Mouse (Mus musculus) kidney, adult 11 months (tissue): Measurements from ENCODE around the gene Atat1.

Experiments
- DNase-seq: peaks from one replicate; pipeline ENCODE4 v3.0.0; 2022

The Atat1 gene

DNA sequence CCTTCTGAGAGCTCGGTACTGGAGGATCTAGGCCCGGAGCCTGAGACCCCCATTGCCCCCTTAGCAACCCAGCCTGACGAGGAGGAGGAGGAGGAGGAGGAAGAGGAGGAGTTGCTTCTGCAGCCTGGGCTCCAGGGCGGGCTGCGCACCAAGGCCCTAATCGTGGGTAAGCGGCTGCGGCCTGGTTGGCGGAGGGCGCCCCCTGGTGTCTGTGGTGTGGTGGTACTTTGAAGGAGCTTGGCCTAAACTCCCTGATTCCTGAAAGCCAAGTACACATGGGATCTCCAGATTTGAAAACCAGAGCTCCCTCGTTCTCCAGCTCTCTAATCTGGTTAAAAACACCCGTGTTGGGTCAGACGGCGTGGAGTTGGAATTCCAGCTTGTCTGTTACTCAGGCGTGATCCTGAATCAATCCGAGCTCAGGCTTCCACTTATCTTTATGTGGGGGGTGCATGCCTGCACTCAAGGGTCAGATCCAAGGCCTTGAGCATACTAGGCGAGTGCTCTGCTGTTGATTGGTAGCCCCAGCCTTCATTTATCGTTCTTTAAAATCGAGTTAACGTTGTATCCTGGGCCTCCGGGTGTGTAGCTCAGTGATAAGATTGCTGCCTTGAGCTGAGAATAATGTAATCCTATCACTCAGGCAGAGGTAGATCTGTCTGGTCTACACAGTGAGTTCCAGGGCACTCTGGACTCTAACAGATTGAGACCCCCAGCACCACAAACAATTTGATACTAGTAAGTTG lies 35.9 kb downstream of the Atat1 start:
- peak; percentile 76 for DNase-seq

DNA sequence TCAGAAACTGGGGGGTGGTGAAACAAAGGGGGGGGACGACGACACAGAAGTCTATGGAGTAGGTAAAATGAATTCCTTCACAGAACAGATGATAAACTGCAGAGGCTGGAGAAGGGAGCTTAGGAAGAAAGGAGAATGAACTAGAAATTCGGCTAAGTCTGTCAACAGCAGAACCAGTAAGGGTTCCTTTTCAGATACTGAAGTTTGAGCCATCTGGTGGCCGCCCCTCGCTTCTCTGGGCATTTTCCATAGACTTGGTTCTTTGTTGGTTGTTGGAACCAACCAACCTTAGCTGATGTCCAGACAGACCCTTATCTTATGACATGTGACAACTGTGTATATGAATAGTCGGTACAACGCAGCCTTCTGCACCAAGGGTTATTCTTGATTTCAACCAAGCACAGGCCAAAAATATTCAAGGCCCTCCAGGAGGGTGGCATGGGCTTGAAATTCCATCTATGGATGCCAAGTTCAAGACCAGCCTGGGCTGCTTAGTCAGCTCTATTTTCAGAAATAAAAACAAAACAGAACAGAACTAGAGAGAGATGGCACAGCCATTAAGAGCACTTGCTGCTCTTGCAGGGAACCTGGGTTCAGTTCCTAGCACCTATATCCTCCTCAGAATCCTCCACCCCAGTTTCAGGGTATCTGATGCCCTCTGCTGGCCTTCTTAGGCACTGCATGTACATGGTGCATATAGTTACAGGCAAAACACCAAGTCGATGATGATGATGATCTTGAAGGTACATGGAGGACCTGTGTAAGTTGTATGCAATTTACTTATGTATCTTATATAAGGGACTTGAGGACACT lies 38.8 kb downstream of the Atat1 start:
- DNase-seq = no peak

DNA sequence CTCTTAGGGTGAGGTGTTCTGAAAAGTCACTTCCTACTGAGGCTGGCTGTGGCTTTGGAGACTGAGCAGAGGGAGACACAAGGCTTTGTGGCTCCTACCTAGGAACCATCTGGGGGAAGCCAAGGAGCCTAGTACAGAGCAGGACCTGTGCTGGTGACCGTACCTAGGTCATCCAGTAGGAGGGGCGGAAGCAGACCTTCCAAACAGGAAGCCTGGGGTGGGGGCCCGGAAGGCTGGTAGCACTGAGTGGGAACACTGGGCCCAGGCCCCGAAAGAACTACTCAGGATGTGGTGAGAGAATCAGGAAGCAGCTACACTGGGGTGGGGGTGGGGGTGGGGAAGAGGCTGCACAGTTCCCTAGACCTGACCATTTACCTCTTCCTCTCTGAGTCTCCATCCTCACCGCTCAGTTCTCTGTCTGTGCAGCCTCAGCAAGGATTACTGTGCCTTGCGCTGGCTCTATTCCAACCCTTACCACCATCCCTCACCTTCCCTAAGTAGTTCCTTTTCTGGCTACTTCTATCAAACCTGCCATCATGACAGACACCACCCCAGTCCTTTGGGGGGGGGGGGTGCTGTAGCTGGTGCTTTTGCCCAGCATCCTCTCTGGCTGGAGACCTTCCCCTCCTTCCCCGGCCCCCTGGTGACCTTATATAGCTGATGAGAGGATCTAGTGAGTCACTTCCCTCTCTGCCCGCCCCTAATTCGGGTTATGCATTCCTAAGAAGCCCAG lies 39.6 kb downstream of the Atat1 start:
- DNase-seq = peak; percentile 69

DNA sequence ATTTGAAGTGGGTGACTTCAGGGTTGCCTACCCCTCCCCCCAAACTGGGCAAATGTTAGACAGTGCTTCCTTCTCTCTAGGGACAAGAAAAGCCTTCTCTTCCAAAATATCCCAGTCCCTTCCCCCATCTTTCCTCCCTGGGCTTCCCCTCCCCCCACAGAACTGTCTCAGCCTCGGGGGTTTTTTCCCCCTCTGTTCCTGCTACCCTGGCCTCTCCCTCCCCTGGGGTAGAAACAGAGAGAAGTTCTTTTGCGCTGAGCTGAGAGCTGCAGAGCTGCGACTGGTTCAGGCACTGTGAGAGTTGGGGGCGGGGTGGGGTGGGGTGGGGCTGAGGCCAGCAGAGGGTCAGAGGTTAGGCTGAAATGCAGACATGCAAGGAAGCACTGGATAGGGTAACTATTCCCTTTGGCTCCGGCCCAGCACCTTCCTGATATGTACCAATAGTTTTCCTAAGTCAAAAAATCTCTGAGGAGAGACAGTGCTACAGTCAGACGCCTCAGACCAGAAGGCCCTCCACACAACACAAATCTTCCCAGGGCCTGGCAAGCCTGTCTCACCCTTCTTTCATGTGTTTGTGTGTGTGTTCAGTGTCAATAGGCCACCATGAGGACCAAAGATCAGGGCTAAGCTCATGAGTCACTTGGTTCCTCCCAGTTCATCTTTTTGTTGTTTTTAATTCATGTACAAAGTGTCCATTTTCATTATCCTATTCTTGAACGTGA lies 40.4 kb downstream of the Atat1 start:
- DNase-seq = no peak

DNA sequence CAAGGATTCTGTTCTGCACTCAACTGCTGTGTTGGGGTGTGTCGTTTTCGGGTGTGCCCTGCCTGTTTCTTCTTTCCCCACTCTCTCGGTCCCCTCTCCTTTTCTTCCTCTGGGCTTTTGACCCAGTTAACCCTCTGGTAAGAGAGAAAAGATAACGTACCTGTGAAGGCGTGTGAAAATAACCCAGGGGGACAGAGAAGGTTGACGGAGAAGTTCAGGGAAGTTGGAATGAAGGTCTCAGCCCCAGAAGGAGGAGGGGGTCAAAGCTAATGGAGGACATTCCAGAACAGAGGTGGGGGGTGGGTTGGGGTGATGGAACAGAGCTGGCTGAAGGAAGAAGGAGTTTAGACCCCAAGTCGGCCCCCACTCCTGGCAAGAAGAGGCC lies 40.9 kb downstream of the Atat1 start:
- no peak for DNase-seq

DNA sequence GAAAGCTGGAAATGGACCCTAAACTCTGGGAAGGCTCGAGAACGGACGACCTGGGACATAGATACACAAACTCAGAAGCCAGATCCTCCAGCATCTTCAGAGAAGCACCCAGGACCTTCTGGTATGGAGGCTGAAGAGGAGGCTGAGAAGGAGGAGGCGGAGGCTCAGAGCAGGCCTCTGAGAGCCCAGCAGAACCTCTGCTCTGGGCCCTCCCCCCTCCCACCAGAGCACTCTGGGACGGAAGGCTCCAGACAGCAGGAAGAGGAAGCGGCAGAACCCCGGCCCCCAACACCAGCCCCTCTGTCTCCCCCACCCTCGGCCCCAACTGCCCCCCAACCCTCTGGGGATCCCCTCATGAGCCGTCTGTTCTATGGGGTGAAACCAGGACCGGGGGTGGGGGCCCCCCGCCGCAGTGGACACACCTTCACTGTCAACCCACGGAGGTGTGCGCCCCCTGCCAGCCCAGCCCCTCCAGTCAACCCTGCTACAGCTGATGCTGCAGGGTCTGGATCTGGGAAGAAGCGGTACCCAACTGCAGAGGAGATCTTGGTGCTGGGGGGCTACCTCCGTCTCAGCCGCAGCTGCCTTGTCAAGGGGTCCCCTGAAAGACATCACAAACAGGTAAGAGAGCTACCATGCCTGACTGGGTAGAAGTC lies 41.6 kb downstream of the Atat1 start:
- no peak for DNase-seq

DNA sequence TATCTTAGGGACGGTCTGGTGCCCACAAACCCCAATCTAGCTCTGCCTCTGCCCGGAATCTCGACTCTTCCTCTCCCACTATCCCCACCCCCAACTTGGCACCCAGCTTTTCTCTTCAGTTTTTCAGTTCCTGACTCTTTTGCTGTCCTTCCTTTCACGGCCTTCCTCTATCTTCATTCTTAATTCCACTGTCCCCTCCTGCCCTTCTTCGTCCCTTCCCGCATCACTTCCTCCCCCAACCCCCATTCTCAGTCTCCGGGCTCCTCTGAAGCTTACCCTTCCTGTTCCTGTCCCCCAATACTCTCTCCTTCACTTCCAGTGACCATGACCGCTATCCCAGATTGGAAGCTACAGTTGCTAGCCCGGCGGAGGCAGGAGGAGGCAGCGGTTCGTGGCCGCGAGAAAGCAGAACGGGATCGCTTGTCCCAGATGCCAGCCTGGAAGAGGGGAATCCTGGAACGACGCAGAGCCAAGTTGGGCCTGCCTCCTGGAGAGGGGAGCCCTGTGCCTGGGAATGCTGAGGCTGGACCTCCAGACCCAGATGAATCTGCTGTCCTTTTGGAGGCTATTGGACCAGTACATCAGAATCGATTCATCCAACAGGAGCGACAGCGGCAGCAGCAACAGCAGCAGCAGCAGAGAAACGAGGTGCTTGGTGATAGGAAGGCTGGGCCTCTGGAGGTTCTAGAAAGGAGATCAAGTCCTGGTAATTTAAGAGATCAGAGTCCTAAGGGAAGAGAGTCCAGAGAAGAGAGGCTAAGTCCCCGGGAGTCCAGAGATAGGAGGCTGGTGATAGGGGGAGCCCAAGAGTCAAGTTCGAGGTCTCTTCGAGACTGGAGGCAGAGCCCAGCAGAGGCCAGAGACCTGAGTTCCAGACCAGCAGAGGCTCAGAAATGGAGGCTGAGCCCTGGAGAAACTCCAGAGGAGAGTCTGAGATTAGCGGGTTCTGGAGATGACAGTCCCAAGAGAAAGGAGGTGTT lies 42.7 kb downstream of the Atat1 start:
- no peak for DNase-seq

DNA sequence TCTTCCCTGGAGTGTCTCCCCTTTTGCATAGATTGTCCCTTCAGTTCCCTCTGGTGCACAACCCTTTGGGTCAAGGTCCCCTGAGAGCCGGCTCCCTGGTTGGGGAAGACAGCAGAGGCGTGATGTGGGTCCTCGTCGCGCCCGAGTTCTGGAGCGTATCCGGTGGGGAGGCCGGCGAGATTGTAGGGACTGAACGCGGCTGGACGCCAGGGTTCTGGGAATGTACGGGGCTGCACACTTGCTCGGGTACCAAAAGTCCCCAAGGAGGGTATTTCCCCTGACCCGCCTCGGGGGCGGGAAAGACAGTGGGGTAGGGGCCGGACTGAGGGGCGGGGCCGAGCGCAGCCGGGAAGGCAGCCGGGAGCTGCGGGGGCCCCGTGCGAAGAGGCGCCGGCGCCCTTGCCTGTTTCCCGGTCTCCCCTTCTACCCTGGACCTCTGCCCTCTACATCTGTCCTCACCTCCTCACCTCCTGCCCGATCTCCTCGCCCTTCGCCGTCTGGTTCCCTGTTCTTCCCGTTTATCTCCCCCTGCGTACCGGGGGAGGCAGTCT lies 43.5 kb downstream of the Atat1 start:
- DNase-seq = no peak

DNA sequence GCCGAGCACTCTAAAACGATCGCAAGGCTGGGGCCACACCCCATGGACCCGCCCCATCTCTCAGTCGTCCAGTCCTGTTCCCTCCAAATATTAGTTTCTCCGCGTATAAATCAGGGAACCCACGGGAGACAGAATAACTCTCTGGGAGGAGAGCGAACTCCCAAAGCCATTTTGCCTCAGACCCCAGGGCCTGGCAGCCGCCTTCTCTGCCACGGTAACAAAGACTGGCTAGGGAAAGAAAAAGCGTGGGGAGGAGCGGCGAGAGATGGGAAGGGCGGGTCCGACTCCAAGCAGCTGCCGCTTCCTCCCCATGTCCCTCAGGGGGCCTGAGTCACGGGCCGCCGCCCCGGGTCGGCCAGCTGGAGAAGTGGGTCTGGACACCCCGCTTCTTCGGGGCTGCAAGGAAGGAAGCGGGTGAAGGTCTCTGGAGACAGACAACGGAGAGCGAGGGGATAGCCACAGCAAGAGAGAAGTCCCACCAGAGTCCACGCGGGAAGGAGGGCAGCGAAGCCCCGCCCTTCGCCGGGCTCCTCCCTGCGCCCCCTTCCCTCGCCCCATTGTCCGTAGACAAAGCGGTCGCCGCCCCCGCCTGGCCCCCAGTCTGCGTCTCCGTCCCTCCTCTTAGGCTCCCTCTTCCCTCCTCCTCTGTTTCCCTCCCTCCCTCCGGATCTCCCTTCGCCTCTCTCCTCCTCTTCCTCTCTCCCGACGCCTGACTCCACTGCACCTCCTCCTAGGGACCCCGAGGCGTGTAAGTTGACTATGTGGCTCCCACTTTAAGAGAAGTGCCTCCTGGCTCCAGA lies 44.2 kb downstream of the Atat1 start, which contains the start of gene Ppp1r18:
Ppp1r18 (plus strand) TSS at position 113 of the 800 bp plus-strand sequence.
- DNase-seq = peak; percentile 49

DNA sequence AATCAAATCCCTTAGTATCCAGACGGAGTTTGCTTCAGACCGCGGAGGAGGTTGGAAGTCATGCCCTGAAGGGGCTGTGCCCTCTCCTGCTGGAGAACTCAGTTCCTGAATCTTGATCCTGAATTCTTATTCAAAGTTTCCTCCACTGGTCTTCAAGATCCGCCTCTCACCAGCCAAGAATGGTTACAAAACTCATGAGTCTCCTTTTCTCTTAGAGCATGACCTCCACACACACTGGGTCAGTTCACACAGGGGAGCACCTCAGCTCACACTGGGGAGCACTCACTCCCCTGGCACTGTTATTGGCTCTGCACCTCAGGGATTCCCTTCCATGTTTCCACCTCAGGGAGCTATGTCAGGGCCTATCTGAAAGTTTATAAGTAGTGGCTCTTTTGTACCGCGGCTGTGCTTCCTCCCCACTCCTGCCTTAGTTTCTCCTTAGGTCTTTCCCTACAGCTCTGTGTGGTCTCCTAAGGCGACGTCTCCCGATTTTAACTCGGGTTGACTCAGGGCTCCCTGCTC lies 45.0 kb downstream of the Atat1 start:
- DNase-seq = no peak

DNA sequence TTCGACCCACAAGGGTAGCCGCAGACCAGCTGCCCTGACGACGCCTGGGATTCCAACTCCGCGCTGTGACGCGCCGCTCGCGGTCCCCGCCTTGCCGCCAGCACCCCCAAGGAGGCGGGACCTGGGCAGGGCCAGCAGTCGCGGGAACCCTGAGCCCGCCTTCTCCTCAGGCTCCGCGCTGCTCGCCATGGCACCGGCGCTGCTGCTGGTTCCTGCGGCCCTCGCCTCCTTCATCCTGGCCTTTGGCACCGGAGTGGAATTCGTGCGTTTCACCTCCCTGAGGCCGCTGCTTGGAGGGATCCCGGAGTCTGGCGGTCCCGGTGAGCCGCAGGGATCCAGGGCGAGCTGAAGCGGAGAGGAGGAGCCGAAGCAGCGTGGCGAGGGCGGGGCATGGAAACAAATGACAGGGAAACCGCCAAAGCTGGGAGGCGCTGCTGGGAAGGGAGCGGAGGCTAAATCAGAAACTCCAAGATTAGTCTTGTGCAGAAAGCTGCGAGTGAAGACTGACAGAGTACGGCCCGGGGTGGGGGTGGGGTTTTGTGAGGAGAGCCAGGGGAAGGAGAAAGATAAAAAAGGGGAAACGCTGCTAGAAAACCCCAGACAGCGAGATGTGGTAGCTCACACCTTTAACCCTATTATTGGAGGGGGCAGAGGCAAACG lies 48.5 kb downstream of the Atat1 start, which contains the start of gene Nrm:
Nrm (plus strand) TSS at position 121 of the 660 bp plus-strand sequence.
- DNase-seq = peak; percentile 84

DNA sequence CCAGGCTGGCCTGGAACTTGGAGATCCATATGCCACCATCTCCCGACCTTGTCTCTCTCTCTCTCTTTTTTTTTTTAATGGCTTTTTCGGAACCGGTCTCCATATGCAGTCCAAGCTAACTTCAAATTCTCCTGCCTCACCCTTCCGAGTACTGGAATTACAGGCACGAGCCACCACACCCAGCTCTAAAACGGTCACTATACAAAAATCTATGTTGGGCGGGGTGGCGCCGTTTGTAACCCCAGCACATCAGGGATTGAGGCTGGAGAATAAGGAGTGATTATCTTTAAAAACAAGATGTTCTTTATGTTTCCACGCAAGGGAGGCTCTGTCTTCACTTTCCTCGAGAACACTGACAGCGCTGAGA lies 49.1 kb downstream of the Atat1 start:
- DNase-seq = no peak

DNA sequence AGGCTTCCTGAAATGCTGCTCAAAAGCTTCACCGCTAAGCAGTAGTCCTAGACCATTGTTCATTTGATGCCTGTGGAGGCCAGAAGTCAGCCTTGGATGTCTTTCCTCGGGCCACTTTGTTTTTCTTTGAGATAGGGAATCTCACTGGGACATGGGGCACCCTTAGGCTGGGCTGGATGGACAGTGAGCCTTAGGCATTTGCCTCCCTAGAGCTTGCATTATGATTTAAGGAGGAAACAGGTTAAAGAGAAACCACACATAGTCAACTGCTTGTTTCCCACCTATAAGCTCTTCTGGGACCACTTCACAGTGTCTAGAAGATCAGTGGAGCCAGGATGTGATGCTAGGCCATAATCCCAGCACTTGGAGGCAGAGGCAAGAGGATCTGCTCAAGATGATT lies 50.0 kb downstream of the Atat1 start:
- no peak for DNase-seq

DNA sequence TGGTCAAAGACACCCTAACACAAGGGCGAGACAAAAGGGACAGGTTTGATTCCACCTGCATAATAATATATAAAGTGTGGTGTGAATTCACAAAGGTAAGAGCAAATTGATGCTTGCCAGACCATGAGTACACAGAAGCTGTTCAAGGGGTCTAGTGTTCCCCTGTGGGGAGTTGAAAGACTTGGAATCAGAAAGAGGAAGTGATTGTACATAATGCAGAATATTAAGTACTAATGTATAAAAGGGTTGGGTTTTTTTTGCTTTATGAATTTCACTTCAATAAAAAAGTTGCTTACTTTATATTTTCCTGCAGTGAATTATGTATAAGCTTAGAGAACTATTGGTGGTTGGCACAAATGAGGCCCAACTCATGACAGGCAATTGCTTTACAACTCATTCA lies 50.5 kb downstream of the Atat1 start:
- no peak for DNase-seq

DNA sequence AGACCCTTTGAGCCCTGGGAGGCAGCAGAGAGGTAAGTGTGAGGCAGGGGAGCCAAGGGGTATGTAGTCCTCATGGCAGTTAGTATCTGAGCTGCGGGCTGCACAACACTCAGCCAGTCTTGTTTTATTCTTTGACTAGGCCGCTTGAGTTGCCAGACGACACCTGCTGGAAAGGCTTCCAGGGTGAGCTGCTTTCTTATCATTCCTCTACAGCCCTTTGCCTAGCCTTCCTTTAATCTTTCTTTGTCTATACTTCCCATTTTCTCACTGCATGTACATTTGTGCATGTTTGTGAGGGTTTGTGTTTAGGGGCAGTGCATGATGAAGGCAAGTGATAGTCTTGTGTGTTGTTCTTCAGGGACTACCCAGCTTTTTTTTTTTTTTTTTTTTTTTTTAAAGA lies 58.9 kb downstream of the Atat1 start:
- DNase-seq = no peak

DNA sequence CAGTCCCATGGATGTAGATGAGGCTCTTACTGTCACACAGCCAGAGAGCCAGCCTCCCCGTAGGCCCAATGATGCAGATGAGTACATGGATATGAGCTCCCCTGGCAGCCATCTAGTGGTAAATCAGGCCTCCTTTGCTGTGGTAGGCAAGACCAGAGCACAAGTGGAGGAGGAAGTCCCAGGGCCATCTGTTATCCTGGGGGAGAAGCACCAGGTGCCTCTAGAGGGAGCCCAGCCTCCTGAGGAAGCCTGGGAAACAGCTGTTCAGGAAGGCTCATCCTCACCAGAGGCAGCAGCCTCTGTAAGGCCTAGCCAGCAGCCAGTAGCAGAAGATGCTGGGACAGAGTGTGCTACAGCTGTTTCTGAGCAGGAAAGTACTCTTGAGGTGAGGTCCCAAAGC lies 61.8 kb downstream of the Atat1 start:
- no peak for DNase-seq
